Mouse (Mus musculus) spleen, postnatal 4 days (tissue): ENCODE measurements around the gene Klf16.
"Not testable (repeated sequence)": the region's sequence is repeated elsewhere in the genome, so short reads cannot be mapped to it uniquely, and the experiment has no call there.

ENCODE experiments used
- DNase-seq, 2 experiments: peaks; one replicate each; pipeline ENCODE4 v3.0.0; 2022; ENCODE audit warnings: low spot score in 2 of 2

Klf16 gene

GRCm38 (mm10) chr10:80606306-80606705 is 29.2 kb upstream of the Klf16 start:
- DNase-seq, result no peak

GRCm38 (mm10) chr10:80605721-80606120 is 28.6 kb upstream of the Klf16 start, which contains the start of gene Gm49322:
Gene Gm49322 (plus strand): TSS chr10:80606021.
- DNase-seq, result not testable (repeated sequence)

GRCm38 (mm10) chr10:80604988-80605387 is 27.9 kb upstream of the Klf16 start:
- DNase-seq, result peak in 1 of 2 experiments; percentile 60

- DNase-seq, result peak; percentile 81 to 88
Observed at GRCm38 (mm10) chr10:80604001-80604509, 26.9 kb upstream of the Klf16 start.

- peak in 1 of 2 experiments; percentile 62 for DNase-seq
Observed at GRCm38 (mm10) chr10:80603364-80603763, 26.2 kb upstream of the Klf16 start.

GRCm38 (mm10) chr10:80602698-80603325 is 25.7 kb upstream of the Klf16 start, which contains the start of the genes Scamp4 and Adat3:
Gene Scamp4 (plus strand): TSS chr10:80602872.
Gene Adat3 (plus strand): TSS chr10:80602880.
- peak; percentile 92 to 96 for DNase-seq

GRCm38 (mm10) chr10:80596318-80596717 is 19.2 kb upstream of the Klf16 start:
- DNase-seq, result no peak

- peak; percentile 97 for DNase-seq
Observed at GRCm38 (mm10) chr10:80589879-80590854, 13.0 kb upstream of the Klf16 start, which contains the start of gene Abhd17a. Gene Abhd17a (minus strand): TSS chr10:80590341.

GRCm38 (mm10) chr10:80589127-80589878 is 12.2 kb upstream of the Klf16 start:
- peak; percentile 60 to 82 for DNase-seq

- DNase-seq, result no peak
Observed at GRCm38 (mm10) chr10:80587305-80587657, 10.2 kb upstream of the Klf16 start.

GRCm38 (mm10) chr10:80586407-80587304 is 9.5 kb upstream of the Klf16 start:
- peak in 1 of 2 experiments; percentile 65 for DNase-seq

- DNase-seq, result peak in 1 of 2 experiments; percentile 61
Observed at GRCm38 (mm10) chr10:80585581-80585980, 8.5 kb upstream of the Klf16 start.

- DNase-seq, result peak in 1 of 2 experiments; percentile 65
Observed at GRCm38 (mm10) chr10:80584642-80585552, 7.8 kb upstream of the Klf16 start.

- peak; percentile 52 to 71 for DNase-seq
Observed at GRCm38 (mm10) chr10:80584045-80584488, 6.9 kb upstream of the Klf16 start.

- DNase-seq, result no peak
Observed at GRCm38 (mm10) chr10:80583047-80583446, 5.9 kb upstream of the Klf16 start.

GRCm38 (mm10) chr10:80578911-80579310 is 1.8 kb upstream of the Klf16 start:
- DNase-seq, result peak; percentile 83 to 90

GRCm38 (mm10) chr10:80578131-80578750 is 1.1 kb upstream of the Klf16 start:
- DNase-seq, result peak; percentile 91 to 96

- DNase-seq, result peak; percentile 79 to 90
Observed at GRCm38 (mm10) chr10:80576351-80577194, 548 bp downstream of the Klf16 start.
